Mouse (Mus musculus): Measurements from ENCODE around the gene Afmid. TPM values are rescaled to one million over a fixed set of nuclear protein-coding genes. Genes with fewer than 3 reads are reported as not detected.

Afmid gene
- polyA plus RNA-seq, 1 experiment = 19.2 TPM

- DNase-seq (ENCODE audit: low read depth in 1 of 2, low spot score in 2 of 2) = no peak
- H3K27me3 ChIP-seq (ENCODE audit: control insufficient read depth, insufficient read depth, low read length) = no peaks in the 10 kb centered on the region
- H3K27ac ChIP-seq (ENCODE audit: insufficient read depth, low read length) = peak overlapping the region; percentile 50
- peaks cover 19% of the 10 kb centered on the region for H3K36me3 ChIP-seq (ENCODE audit: control insufficient read depth, insufficient read depth, low read length)
- TF ChIP-seq CTCF (IDR thresholded peaks at IDR 0.05; ENCODE audit: extremely low read depth, insufficient read depth, insufficient read length, insufficient replicate concordance) = no peak
- 81% methylated on average over 7 of the region's 7 CpGs for WGBS
- H3K4me1 ChIP-seq (ENCODE audit: control insufficient read depth, insufficient read depth, insufficient read length) = peaks cover 14% of the 10 kb centered on the region; the same call in 1 of the 2 replicates
- no peak overlapping the region for H3K4me3 ChIP-seq (ENCODE audit: extremely low read depth, insufficient read depth, insufficient read length)
Observed at GRCm38 (mm10) chr11:117822728-117823241, 2.9 kb upstream of the Afmid start.

- Histone ChIP-seq H3K4me1 (ENCODE audit: control insufficient read depth, insufficient read depth, insufficient read length) (peaks cover 19% of the 10 kb centered on the region; the same call in 1 of the 2 replicates), H3K27ac (ENCODE audit: insufficient read depth, low read length) (no peak overlapping the region), H3K27me3 (ENCODE audit: control insufficient read depth, insufficient read depth, low read length) (no peaks in the 10 kb centered on the region), H3K4me3 (ENCODE audit: extremely low read depth, insufficient read depth, insufficient read length) (no peak overlapping the region), H3K36me3 (ENCODE audit: control insufficient read depth, insufficient read depth, low read length) (peaks cover 15% of the 10 kb centered on the region)
- TF ChIP-seq POLR2A (IDR thresholded peaks at IDR 0.05; ENCODE audit: low read depth, low read length) (no peak), CTCF (IDR thresholded peaks at IDR 0.05; ENCODE audit: extremely low read depth, insufficient read depth, insufficient read length, insufficient replicate concordance) (no peak)
- 92% methylated on average over 6 of the region's 6 CpGs for WGBS
- DNase-seq (ENCODE audit: low read depth in 1 of 2, low spot score in 2 of 2) = no peak
Observed at GRCm38 (mm10) chr11:117823411-117823810, 2.3 kb upstream of the Afmid start.

- H3K27me3 ChIP-seq (ENCODE audit: control insufficient read depth, insufficient read depth, low read length) = no peaks in the 10 kb centered on the region
- 22% methylated on average over 23 of the region's 23 CpGs for WGBS
- peak overlapping the region; percentile 28; the same call in 1 of the 2 replicates for H3K4me3 ChIP-seq (ENCODE audit: extremely low read depth, insufficient read depth, insufficient read length)
- TF ChIP-seq CTCF (IDR thresholded peaks at IDR 0.05; ENCODE audit: extremely low read depth, insufficient read depth, insufficient read length, insufficient replicate concordance) (peak; percentile 99), POLR2A (IDR thresholded peaks at IDR 0.05; ENCODE audit: low read depth, low read length) (no peak)
- H3K4me1 ChIP-seq (ENCODE audit: control insufficient read depth, insufficient read depth, insufficient read length) = peaks cover 27% of the 10 kb centered on the region; the same call in 1 of the 2 replicates
- DNase-seq (ENCODE audit: low read depth in 1 of 2, low spot score in 2 of 2) = peak; percentile 50 to 69
- peak overlapping the region; percentile 3; the same call in 1 of the 2 replicates for H3K27ac ChIP-seq (ENCODE audit: insufficient read depth, low read length)
- H3K36me3 ChIP-seq (ENCODE audit: control insufficient read depth, insufficient read depth, low read length) = peaks cover 12% of the 10 kb centered on the region
Observed at GRCm38 (mm10) chr11:117824060-117824969, 1.4 kb upstream of the Afmid start.

- DNase-seq (ENCODE audit: low read depth in 1 of 2, low spot score in 2 of 2) = no peak
- Histone ChIP-seq H3K4me1 (ENCODE audit: control insufficient read depth, insufficient read depth, insufficient read length) (peaks cover 27% of the 10 kb centered on the region; the same call in 1 of the 2 replicates), H3K27ac (ENCODE audit: insufficient read depth, low read length) (peak overlapping the region; percentile 94; the same call in 1 of the 2 replicates), H3K27me3 (ENCODE audit: control insufficient read depth, insufficient read depth, low read length) (no peaks in the 10 kb centered on the region), H3K4me3 (ENCODE audit: extremely low read depth, insufficient read depth, insufficient read length) (0 out of 2 replicates have a peak overlapping the region, but pooled peaks have one; percentile 37), H3K36me3 (ENCODE audit: control insufficient read depth, insufficient read depth, low read length) (peaks cover 6% of the 10 kb centered on the region)
- TF ChIP-seq CTCF (IDR thresholded peaks at IDR 0.05; ENCODE audit: extremely low read depth, insufficient read depth, insufficient read length, insufficient replicate concordance) (no peak), POLR2A (IDR thresholded peaks at IDR 0.05; ENCODE audit: low read depth, low read length) (no peak)
- 60% methylated on average over 5 of the region's 5 CpGs for WGBS
Observed at GRCm38 (mm10) chr11:117826164-117826563, 440 bp downstream of the Afmid start.

- TF ChIP-seq CTCF (IDR thresholded peaks at IDR 0.05; ENCODE audit: extremely low read depth, insufficient read depth, insufficient read length, insufficient replicate concordance) (no peak), POLR2A (IDR thresholded peaks at IDR 0.05; ENCODE audit: low read depth, low read length) (no peak)
- no peak for DNase-seq (ENCODE audit: low read depth in 1 of 2, low spot score in 2 of 2)
- H3K27me3 ChIP-seq (ENCODE audit: control insufficient read depth, insufficient read depth, low read length) = no peaks in the 10 kb centered on the region
- peak overlapping the region; percentile 94 for H3K27ac ChIP-seq (ENCODE audit: insufficient read depth, low read length)
- H3K4me1 ChIP-seq (ENCODE audit: control insufficient read depth, insufficient read depth, insufficient read length) = peaks cover 27% of the 10 kb centered on the region; the same call in 1 of the 2 replicates
- peak overlapping the region; percentile 26 for H3K4me3 ChIP-seq (ENCODE audit: extremely low read depth, insufficient read depth, insufficient read length)
- 60% methylated on average over 8 of the region's 8 CpGs for WGBS
- no peaks in the 10 kb centered on the region for H3K36me3 ChIP-seq (ENCODE audit: control insufficient read depth, insufficient read depth, low read length)
Observed at GRCm38 (mm10) chr11:117826916-117827315, 1.2 kb downstream of the Afmid start.

DNA sequence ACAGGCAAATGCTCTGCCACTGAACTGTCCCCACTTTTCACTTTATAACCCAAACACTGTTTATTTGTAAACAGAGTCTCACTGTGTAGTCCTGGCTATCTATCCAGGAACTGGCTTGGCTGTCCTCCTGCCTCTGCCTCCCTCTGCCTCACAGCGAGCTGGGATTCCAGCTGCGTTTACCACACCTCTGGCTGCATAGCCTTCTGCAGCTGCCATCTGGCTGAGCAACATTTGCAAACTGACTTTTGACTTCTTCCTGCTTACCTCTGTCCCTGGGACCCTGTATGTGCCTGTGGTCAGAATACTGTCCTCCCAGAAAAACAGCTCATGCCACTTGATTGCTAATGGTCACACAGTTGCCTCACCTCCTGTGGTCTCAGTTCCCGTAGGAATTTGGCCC is 1.7 kb downstream of the Afmid start:
- TF ChIP-seq CTCF (IDR thresholded peaks at IDR 0.05; ENCODE audit: extremely low read depth, insufficient read depth, insufficient read length, insufficient replicate concordance) = no peak
- TF ChIP-seq POLR2A (IDR thresholded peaks at IDR 0.05; ENCODE audit: low read depth, low read length) = no peak
- Histone ChIP-seq H3K4me1 (ENCODE audit: control insufficient read depth, insufficient read depth, insufficient read length) (peaks cover 27% of the 10 kb centered on the region; the same call in 1 of the 2 replicates), H3K27me3 (ENCODE audit: control insufficient read depth, insufficient read depth, low read length) (no peaks in the 10 kb centered on the region), H3K4me3 (ENCODE audit: extremely low read depth, insufficient read depth, insufficient read length) (peak overlapping the region; percentile 26; the same call in 1 of the 2 replicates), H3K27ac (ENCODE audit: insufficient read depth, low read length) (peak overlapping the region; percentile 94), H3K36me3 (ENCODE audit: control insufficient read depth, insufficient read depth, low read length) (no peaks in the 10 kb centered on the region)
- WGBS = 33% methylated on average over 3 of the region's 3 CpGs
- DNase-seq (ENCODE audit: low read depth in 1 of 2, low spot score in 2 of 2) = no peak
